16 mouse cellular contexts compared by ENCODE assay signal in the genomic region with DNA sequence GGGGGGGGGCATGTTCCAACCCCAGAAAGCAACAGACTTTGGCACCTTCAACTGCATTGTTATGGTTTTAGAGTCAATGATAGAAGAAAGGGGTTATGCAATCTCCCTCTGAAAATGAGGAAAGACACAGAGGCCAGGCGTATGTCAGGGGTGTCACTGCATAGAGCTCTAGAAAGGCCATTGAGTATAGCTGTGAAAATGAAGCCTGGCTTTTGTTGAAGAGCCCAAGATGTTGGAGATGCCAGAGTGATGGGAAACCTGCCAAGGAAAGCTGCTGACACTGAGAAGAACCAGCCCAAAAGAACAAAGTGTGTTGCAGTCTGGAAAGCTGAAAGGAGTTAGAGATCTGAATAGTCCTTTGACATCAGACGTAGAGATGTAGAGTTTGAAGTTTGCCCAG.
DNase-seq lines count a peak whose midpoint lies in the region; ATAC-seq and TF ChIP-seq lines count a peak whose summit lies in the region.
"Had no signal": no experiment of that assay in that cellular context is flagged by ENCODE, and none has a peak within 500 bp of the region (broad histone marks: within the 10 kb centered on the region; RNA-seq: fewer than 3 reads in every experiment).

No protein-coding gene starts in this region.

- H3K9ac ChIP-seq in neural tube, embryonic 15.5 days (replicated peaks): no peak overlapping the region
- H3K9ac ChIP-seq: kidney, embryonic 15.5 days; liver, postnatal 0 days had no signal

- no peaks in the 10 kb centered on the region for H3K36me3 ChIP-seq in neural tube, embryonic 15.5 days
- H3K36me3 ChIP-seq: kidney, embryonic 15.5 days had no signal

- DNase-seq in cerebellum, postnatal 14 days: peak; percentile 5 to 13
- DNase-seq in cerebellum, postnatal 36 days: no peak
- peak; percentile 9 to 19 for DNase-seq in lung, adult 18-20 months
- no peak for DNase-seq in lung, adult 2 months
- DNase-seq in Muller cell, postnatal 12 days (ENCODE audit: inconsistent ontology term): peak; percentile 62
- peak; percentile 71 for DNase-seq in lung, postnatal 10 days
- DNase-seq: adrenal gland, adult 8-10 months; heart, adult 11 months; liver, postnatal 0 days; thymus, postnatal 25 days had no signal

- ATAC-seq in neural tube, embryonic 15.5 days (ENCODE audit: low FRiP score): no peak
- no peak for ATAC-seq in megakaryocyte progenitor cell, adult 5-6 weeks (replicated peaks; ENCODE audit: poor library complexity)
- ATAC-seq: inflammation-experienced regulatory T-cells, adult 6 months; liver, postnatal 0 days; midbrain, embryonic 16.5 days had no signal

- H3K4me2 ChIP-seq in neural tube, embryonic 15.5 days: no peak overlapping the region
- H3K4me2 ChIP-seq: kidney, embryonic 15.5 days had no signal

- no peak for TF ChIP-seq CTCF in lung, adult 2 months (IDR thresholded peaks at IDR 0.05; ENCODE audit: insufficient read depth, low read length)

- no peak for TF ChIP-seq POLR2A in lung, adult 2 months (IDR thresholded peaks at IDR 0.05; ENCODE audit: borderline replicate concordance, extremely low read depth, low read depth, low read length)

- no peak overlapping the region for H3K27ac ChIP-seq in neural tube, embryonic 15.5 days (replicated peaks)
- H3K27ac ChIP-seq: kidney, embryonic 15.5 days; stomach, postnatal 0 days had no signal

- no peak overlapping the region for H3K4me3 ChIP-seq in lung, adult 2 months (replicated peaks; ENCODE audit: extremely low read depth, low read depth, low read length)
- H3K4me3 ChIP-seq in neural tube, embryonic 15.5 days (replicated peaks): no peak overlapping the region
- H3K4me3 ChIP-seq: kidney, embryonic 15.5 days had no signal

- H3K4me1 ChIP-seq in lung, adult 2 months (ENCODE audit: control insufficient read depth, insufficient read depth, low read length): no peaks in the 10 kb centered on the region
- no peaks in the 10 kb centered on the region for H3K4me1 ChIP-seq in neural tube, embryonic 15.5 days
- H3K4me1 ChIP-seq: kidney, embryonic 15.5 days had no signal

- no peaks in the 10 kb centered on the region for H3K27me3 ChIP-seq in neural tube, embryonic 15.5 days (replicated peaks)
- H3K27me3 ChIP-seq: kidney, embryonic 15.5 days had no signal

- WGBS in lung, adult 2 months: 56% methylated on average over 2 of the region's 2 CpGs
- 66% methylated on average over 2 of the region's 2 CpGs for WGBS in neural tube, embryonic 15.5 days

- no peaks in the 10 kb centered on the region for H3K9me3 ChIP-seq in neural tube, embryonic 15.5 days (replicated peaks)
- H3K9me3 ChIP-seq: kidney, embryonic 15.5 days had no signal

Comparison
In these comparisons a context has a peak if more than half of its experiments do, and no peak if none do; other contexts are left out.
1. DNase-seq: peak in cerebellum, postnatal 14 days (2 of 2), lung, adult 18-20 months (2 of 2), Muller cell, postnatal 12 days (single experiment) and lung, postnatal 10 days (single experiment); none in cerebellum, postnatal 36 days (0 of 2) and lung, adult 2 months (single experiment).